Mouse (Mus musculus): ENCODE results near the gene 3110082I17Rik. TPM values are rescaled to one million over a fixed set of nuclear protein-coding genes. Genes with fewer than 3 reads are reported as not detected.

Gene 3110082I17Rik
- polyA plus RNA-seq, 1 experiment from 2014 or later: 33.5 TPM

DNA sequence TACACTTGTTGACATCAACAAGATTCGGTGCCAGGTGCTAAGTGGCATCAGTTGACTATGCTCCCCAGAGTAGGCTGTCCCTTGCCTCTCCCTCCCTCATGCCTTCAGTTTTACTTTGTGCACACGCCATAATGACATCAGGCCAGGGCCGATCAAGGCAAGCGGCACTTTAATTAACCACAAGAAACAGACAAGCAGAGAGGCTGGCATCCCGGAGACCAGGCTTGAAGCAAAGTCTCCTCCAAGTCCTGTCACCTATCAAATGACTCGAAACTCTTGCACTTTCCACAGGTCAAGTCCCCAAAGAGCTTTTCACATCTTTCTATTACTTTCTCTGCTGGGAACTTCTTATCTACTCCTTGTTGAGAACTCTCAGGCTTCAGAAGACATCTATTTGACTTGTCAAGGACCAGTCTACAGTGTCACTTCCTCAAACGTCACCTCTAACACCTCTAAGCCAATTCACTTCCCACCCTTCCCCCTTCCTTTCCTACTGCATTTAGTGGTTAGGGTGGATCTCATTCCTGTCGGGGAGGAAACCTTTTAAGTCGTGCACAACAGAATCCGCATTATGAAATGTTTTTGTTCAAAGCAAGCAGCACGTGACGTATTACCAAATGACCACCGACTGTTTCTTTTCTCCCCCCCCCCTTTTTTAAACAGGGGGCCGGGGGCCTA lies 23.0 kb upstream of the 3110082I17Rik start:
- H3K4me3 ChIP-seq: peak overlapping the region; percentile 89
- H3K27me3 ChIP-seq (replicated peaks): no peaks in the 10 kb centered on the region
- H3K36me3 ChIP-seq: peaks cover 44% of the 10 kb centered on the region
- no peaks in the 10 kb centered on the region for H3K9me3 ChIP-seq (replicated peaks)
- peak overlapping the region; percentile 93 for H3K4me2 ChIP-seq
- WGBS (ENCODE audit: insufficient replicate concordance): 41% methylated on average over 14 of the region's 14 CpGs
- ATAC-seq: no peak
- H3K27ac ChIP-seq: peak overlapping the region; percentile 86; the same call in 1 of the 2 replicates
- H3K4me1 ChIP-seq: peaks cover 19% of the 10 kb centered on the region
- peak overlapping the region; percentile 85 for H3K9ac ChIP-seq

DNA sequence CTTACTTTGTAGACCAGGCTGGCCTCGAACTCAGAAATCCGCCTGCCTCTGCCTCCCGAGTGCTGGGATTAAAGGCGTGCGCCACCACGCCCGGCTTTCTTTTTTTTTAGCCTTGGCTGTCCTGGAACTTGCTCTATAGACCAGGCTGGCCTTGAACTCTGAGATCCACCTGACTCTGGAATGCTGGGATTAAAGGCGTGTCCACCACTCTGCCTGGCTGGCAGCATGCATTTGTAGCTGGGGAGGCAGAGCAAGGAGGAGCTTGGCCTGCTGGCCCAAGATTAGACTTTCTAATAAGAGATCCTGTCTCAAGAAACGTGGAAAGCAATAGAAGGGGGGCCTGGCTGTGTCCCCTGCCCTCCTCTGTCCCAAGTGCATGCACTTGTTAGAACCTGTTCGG lies 20.1 kb upstream of the 3110082I17Rik start:
- 81% methylated on average over 10 of the region's 10 CpGs for WGBS (ENCODE audit: insufficient replicate concordance)
- Histone ChIP-seq H3K4me1 (peaks cover 19% of the 10 kb centered on the region), H3K27ac (no peak overlapping the region), H3K36me3 (peaks cover 73% of the 10 kb centered on the region), H3K27me3 (replicated peaks) (no peaks in the 10 kb centered on the region), H3K9ac (no peak overlapping the region), H3K4me3 (no peak overlapping the region), H3K4me2 (no peak overlapping the region), H3K9me3 (replicated peaks) (no peaks in the 10 kb centered on the region)
- ATAC-seq: no peak

DNA sequence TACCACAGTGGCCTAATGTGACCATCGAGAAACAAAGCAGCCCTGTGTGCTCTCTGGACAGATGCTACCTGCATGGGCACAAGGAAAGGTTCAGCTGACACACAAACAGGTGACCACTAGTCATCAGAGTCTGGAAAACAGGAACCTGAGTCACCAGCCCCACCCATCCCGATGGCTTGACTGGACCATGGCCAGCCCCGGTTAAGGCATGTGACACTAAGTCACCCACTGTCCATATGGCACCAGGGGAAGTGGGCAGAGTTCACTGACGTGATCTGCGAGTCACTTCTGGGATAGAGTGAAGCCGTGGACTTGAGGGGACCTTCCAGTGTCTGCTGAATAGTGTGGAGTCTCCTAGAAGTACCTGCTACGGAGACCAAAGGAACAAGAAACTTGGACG lies 18.8 kb upstream of the 3110082I17Rik start:
- Histone ChIP-seq H3K36me3 (peaks cover 86% of the 10 kb centered on the region), H3K4me3 (no peak overlapping the region), H3K4me2 (no peak overlapping the region), H3K27me3 (replicated peaks) (no peaks in the 10 kb centered on the region), H3K9me3 (replicated peaks) (no peaks in the 10 kb centered on the region), H3K4me1 (peaks cover 15% of the 10 kb centered on the region), H3K27ac (no peak overlapping the region), H3K9ac (no peak overlapping the region)
- WGBS (ENCODE audit: insufficient replicate concordance): 81% methylated on average over 8 of the region's 8 CpGs
- no peak for ATAC-seq

DNA sequence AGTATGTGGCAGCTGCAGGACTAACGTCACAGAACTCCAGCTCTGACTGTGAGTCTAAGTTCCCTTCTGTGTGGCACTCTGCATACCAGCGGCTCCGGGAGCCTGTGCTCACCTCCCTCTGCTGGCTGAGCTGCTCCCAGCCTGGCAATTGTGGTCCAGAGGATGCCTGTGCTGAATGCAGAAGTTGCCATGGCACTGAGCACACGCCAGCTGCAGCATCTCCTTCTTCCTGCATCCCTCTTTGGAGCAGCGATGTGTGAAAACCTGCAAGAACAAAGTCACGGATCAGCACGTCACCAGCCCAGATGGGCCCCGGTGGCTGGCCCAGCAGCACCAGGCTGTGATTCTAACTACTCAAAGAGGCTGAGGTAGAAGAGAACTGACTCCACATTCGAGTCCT lies 14.4 kb upstream of the 3110082I17Rik start:
- Histone ChIP-seq H3K4me2 (no peak overlapping the region), H3K4me3 (no peak overlapping the region), H3K9ac (no peak overlapping the region), H3K36me3 (peaks cover 91% of the 10 kb centered on the region), H3K9me3 (replicated peaks) (no peaks in the 10 kb centered on the region), H3K4me1 (no peaks in the 10 kb centered on the region), H3K27me3 (replicated peaks) (no peaks in the 10 kb centered on the region), H3K27ac (no peak overlapping the region)
- 86% methylated on average over 9 of the region's 9 CpGs for WGBS (ENCODE audit: insufficient replicate concordance)
- ATAC-seq: no peak

DNA sequence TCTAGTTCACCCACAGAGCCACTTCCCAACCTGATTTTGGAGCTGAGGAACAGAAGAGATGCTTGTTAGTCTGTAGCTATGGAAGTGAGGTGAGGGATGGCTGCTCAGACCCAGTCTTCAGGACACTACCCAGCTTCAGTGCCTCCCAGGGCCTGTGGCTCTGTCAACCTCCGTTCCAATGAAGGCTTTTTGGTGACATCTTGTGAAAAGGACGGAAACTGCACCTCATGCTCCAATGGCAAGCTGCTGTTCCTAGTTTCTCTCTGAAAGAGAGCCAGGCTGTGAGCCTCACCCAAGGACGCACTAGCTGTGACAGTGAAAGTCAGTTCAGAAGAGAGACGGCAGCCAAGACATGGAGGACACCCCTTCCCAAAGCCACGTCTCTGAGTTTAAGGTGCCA lies 7.7 kb upstream of the 3110082I17Rik start:
- 53% methylated on average over 5 of the region's 5 CpGs for WGBS (ENCODE audit: insufficient replicate concordance)
- no peak overlapping the region for H3K4me3 ChIP-seq
- no peak overlapping the region for H3K27ac ChIP-seq
- no peak for ATAC-seq
- no peak overlapping the region for H3K9ac ChIP-seq
- H3K4me1 ChIP-seq: peaks cover 8% of the 10 kb centered on the region; the same call in 1 of the 2 replicates
- H3K36me3 ChIP-seq: peaks cover 24% of the 10 kb centered on the region
- no peaks in the 10 kb centered on the region for H3K27me3 ChIP-seq (replicated peaks)
- H3K9me3 ChIP-seq (replicated peaks): no peaks in the 10 kb centered on the region
- no peak overlapping the region for H3K4me2 ChIP-seq

DNA sequence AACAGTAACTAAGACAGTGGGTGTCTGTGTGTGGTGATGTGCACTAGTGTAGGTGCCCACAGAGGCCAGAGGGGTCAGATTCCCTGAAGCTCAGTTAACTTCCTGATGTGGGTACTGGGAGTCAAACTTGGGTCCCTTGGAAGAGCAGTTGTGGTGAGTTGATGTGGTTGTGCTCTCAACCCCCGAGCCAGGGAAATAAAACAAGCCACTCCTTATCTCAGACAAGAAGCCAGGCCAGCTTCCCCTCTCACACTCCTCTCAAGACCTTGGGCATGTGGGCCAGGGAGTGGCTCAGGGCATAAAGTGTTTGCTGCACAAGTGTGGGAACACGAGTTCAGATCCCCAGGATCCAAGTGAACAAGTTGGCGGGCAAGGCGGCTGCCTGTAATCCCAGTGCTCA lies 6.5 kb upstream of the 3110082I17Rik start:
- no peak for ATAC-seq
- 55% methylated on average over 4 of the region's 4 CpGs for WGBS (ENCODE audit: insufficient replicate concordance)

DNA sequence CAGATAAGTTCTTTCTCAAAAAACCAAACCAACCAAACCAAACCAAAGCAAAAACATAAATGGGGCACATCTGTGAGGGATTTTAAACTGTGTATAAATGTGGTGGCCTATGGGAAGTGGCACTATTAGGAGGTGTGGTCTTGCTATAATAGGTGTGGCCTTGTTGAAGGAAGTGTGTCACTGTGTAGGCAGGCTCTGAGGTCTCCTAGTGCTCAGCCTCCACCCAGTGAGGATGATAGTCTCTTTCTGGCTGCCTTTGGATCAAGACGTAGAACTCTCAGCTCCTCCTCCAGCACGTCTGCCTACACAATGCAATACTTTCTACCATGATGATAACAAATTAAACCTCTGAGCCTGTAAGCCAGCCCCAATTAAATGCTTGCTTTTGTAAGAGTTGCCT lies 6.0 kb upstream of the 3110082I17Rik start:
- Histone ChIP-seq H3K27me3 (replicated peaks) (no peaks in the 10 kb centered on the region), H3K4me1 (peaks cover 8% of the 10 kb centered on the region; the same call in 1 of the 2 replicates), H3K36me3 (peaks cover 7% of the 10 kb centered on the region), H3K9me3 (replicated peaks) (no peaks in the 10 kb centered on the region), H3K4me2 (no peak overlapping the region), H3K9ac (no peak overlapping the region), H3K27ac (no peak overlapping the region), H3K4me3 (no peak overlapping the region)
- WGBS (ENCODE audit: insufficient replicate concordance): 55% methylated on average over 2 of the region's 2 CpGs
- no peak for ATAC-seq

More for the DNA sequence above, 6.5 kb upstream of the 3110082I17Rik start:
- Histone ChIP-seq H3K27ac (no peak overlapping the region), H3K27me3 (replicated peaks) (no peaks in the 10 kb centered on the region), H3K9me3 (replicated peaks) (no peaks in the 10 kb centered on the region), H3K4me1 (peaks cover 8% of the 10 kb centered on the region; the same call in 1 of the 2 replicates), H3K36me3 (peaks cover 12% of the 10 kb centered on the region), H3K4me2 (no peak overlapping the region), H3K4me3 (no peak overlapping the region), H3K9ac (no peak overlapping the region)

DNA sequence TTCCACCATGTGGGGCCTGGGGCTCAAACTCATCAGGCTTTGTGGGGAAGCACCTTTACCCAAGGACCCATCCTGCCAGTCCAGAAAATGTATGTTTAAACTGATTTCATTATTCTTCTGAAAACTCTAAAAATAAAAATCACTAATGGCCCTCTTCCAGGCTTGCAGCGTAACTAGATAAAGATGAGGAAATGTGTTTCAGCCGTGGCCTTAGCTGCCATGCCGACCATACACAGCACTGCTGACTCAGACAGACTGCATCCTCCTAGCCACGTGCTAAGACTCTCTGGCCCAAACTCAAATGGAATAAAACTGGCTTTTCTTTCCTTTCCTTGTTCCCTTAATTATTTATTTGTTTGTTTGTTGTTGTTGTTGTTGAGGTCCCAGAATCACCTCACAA lies 4.5 kb upstream of the 3110082I17Rik start:
- Histone ChIP-seq H3K36me3 (no peaks in the 10 kb centered on the region), H3K4me3 (no peak overlapping the region), H3K9me3 (replicated peaks) (no peaks in the 10 kb centered on the region), H3K4me1 (peaks cover 17% of the 10 kb centered on the region), H3K27ac (no peak overlapping the region), H3K9ac (no peak overlapping the region), H3K4me2 (no peak overlapping the region), H3K27me3 (replicated peaks) (no peaks in the 10 kb centered on the region)
- no peak for ATAC-seq
- WGBS (ENCODE audit: insufficient replicate concordance): 44% methylated on average over 4 of the region's 4 CpGs

DNA sequence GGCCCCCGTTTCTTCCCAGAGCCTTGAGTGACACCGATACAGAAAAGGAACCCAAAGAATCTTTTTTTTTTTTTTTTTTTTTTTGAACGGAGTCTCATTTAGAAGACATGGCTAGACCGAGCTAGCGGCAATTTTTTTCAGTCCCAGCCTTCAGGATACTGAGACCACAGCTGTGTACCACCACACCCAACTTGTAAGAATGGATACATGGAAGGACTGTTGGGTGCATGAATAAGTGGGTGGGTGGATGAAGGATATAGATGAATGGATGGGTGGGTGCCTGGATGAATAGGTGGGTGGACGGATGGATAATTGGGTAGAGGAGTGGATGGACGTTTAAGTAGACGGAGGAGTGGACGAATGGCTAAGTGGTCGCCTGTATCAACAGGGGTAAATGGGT lies 389 bp downstream of the 3110082I17Rik start:
- no peaks in the 10 kb centered on the region for H3K9me3 ChIP-seq (replicated peaks)
- H3K27me3 ChIP-seq (replicated peaks): no peaks in the 10 kb centered on the region
- peak overlapping the region; percentile 63 for H3K9ac ChIP-seq
- H3K27ac ChIP-seq: no peak overlapping the region
- peak overlapping the region; percentile 76 for H3K4me2 ChIP-seq
- ATAC-seq: peak; percentile 16
- WGBS (ENCODE audit: insufficient replicate concordance): 5% methylated on average over 10 of the region's 10 CpGs
- peaks cover 9% of the 10 kb centered on the region for H3K36me3 ChIP-seq
- peak overlapping the region; percentile 64 for H3K4me3 ChIP-seq
- peaks cover 18% of the 10 kb centered on the region for H3K4me1 ChIP-seq

DNA sequence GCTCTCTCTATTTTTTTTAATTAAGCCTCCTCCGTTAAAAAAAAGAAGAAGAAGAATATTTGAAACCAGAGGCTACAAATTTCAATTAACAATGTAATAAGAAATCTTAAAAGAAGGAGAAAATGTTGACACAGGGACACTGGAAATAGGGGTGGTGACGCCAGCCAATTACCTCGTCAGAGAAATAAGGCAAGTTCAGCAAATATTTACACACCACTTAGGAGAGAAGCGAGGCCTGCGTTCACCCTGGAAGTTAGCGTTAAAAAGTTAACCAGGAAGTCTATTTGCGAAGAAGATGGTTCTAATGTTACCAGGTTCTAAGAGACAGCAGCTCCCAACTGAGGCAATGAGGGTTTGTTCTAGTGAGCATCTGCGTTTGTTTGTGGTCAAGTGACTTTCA lies 3.1 kb downstream of the 3110082I17Rik start:
- H3K9me3 ChIP-seq (replicated peaks): no peaks in the 10 kb centered on the region
- ATAC-seq: no peak
- no peak overlapping the region for H3K9ac ChIP-seq
- H3K4me3 ChIP-seq: no peak overlapping the region
- no peak overlapping the region for H3K27ac ChIP-seq
- H3K36me3 ChIP-seq: peaks cover 34% of the 10 kb centered on the region
- H3K4me2 ChIP-seq: no peak overlapping the region
- H3K27me3 ChIP-seq (replicated peaks): no peaks in the 10 kb centered on the region
- peaks cover 18% of the 10 kb centered on the region for H3K4me1 ChIP-seq
- WGBS (ENCODE audit: insufficient replicate concordance): 72% methylated on average over 8 of the region's 8 CpGs

DNA sequence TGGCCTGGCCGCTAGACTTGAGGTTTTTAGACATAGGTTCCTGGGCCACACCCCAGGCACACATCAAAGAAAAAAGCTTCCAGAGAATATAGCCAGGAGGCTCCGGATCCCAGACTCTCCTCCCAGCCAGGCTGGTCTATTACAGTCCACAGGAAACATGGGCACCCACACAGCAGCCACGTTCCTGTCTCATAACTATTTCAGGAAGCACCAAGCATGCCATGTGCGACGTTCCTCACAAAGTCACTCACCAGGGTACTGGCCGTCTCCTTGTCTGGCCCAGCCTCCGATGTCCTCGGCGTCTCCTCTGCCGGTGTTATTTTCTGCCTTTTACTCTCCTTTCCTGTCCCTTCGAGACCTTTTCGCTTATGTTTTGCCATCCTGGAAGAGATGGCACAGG lies 5.2 kb downstream of the 3110082I17Rik start:
- no peak for ATAC-seq
- H3K27ac ChIP-seq: no peak overlapping the region

DNA sequence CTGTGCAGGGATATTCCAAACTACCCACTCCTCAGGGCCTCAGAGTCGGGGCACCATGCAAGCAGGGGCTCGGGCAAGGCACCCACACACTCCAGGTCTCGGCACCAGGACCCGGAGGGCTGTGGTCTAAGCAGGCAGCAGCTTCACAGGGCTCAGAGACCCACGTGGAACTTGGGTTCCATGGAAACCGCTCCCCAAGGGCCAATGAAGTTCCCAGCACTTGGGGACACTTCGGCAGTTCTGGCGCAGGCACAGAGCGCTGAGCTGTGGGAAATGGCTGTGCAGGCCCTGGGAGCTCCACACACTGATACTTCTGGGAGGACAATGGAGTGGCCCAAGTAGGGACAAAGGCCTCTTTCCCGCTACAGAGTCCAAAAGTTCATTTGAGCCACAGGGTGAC lies 7.3 kb downstream of the 3110082I17Rik start:
- Histone ChIP-seq H3K9ac (no peak overlapping the region), H3K27ac (no peak overlapping the region), H3K4me1 (peaks cover 18% of the 10 kb centered on the region), H3K9me3 (replicated peaks) (no peaks in the 10 kb centered on the region), H3K4me3 (no peak overlapping the region), H3K27me3 (replicated peaks) (no peaks in the 10 kb centered on the region), H3K4me2 (no peak overlapping the region), H3K36me3 (peaks cover 35% of the 10 kb centered on the region)
- WGBS (ENCODE audit: insufficient replicate concordance): 85% methylated on average over 10 of the region's 10 CpGs
- ATAC-seq: no peak

More for the DNA sequence above, 5.2 kb downstream of the 3110082I17Rik start:
- Histone ChIP-seq H3K27me3 (replicated peaks) (no peaks in the 10 kb centered on the region), H3K36me3 (peaks cover 39% of the 10 kb centered on the region), H3K4me2 (no peak overlapping the region), H3K4me3 (no peak overlapping the region), H3K4me1 (peaks cover 15% of the 10 kb centered on the region), H3K9me3 (replicated peaks) (no peaks in the 10 kb centered on the region), H3K9ac (no peak overlapping the region)
- 82% methylated on average over 12 of the region's 12 CpGs for WGBS (ENCODE audit: insufficient replicate concordance)

DNA sequence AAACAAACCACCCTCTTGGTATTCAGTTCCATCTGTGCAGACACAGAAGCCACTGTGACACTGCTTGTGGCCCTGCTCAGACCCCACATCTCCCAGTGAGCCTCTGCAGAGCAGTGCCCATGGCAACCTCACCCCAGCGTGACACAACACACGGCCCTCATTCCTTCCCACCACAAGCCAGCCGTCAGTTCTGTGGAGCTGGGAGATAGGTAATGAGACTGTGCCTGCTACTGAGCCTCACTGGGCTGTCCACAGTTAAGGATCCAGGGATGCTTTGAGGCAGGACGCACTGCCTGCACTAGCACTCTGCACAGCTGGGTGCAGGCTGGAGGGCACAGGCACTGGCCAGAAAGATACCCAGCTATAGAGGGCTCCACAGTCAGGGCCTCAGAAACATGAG lies 10.4 kb downstream of the 3110082I17Rik start:
- Histone ChIP-seq H3K4me2 (no peak overlapping the region), H3K36me3 (peaks cover 30% of the 10 kb centered on the region), H3K4me1 (peaks cover 24% of the 10 kb centered on the region), H3K9ac (no peak overlapping the region), H3K9me3 (replicated peaks) (no peaks in the 10 kb centered on the region), H3K4me3 (no peak overlapping the region), H3K27me3 (replicated peaks) (no peaks in the 10 kb centered on the region), H3K27ac (peak overlapping the region; percentile 40)
- 56% methylated on average over 4 of the region's 4 CpGs for WGBS (ENCODE audit: insufficient replicate concordance)
- no peak; the same call in 1 of the 2 replicates for ATAC-seq

Measured in liver, embryonic 12.5 days (tissue).